Mouse (Mus musculus) embryonic facial prominence, embryonic 12.5 days (tissue): ENCODE results near the gene Flt3. TPM values are rescaled to one million over a fixed set of nuclear protein-coding genes. Genes with fewer than 3 reads are reported as not detected.

Experiments
- ATAC-seq: fragments of 200-750 bp; cut with Nextera tagmentation; 2 replicates; pipeline ENCODE4 v1.8.0; 2017; ENCODE audit not compliant: insufficient number of reproducible peaks, insufficient read depth, low FRiP score, low TSS enrichment
- H3K27ac ChIP-seq: fragments of 300-500 bp; sonication (generic); 2 replicates; pipeline ENCODE4 v1.5.1; 2016; ENCODE audit warnings: mild to moderate bottlenecking
- H3K27me3 ChIP-seq: fragments of 300-500 bp; sonication (generic); 2 replicates; pipeline ENCODE4 v1.6.1; 2016; ENCODE audit warnings: mild to moderate bottlenecking, moderate library complexity
- H3K36me3 ChIP-seq: fragments of 300-500 bp; sonication (generic); 2 replicates; pipeline ENCODE4 v1.6.1; 2016; ENCODE audit warnings: mild to moderate bottlenecking
- H3K4me1 ChIP-seq: fragments of 300-500 bp; sonication (generic); 2 replicates; pipeline ENCODE4 v1.6.1; 2016
- H3K4me2 ChIP-seq: fragments of 300-500 bp; sonication (generic); replicated peaks from 2 replicates; pipeline ENCODE4 v1.6.1; 2016; ENCODE audit warnings: mild to moderate bottlenecking, moderate library complexity
- H3K4me3 ChIP-seq: fragments of 300-500 bp; sonication (generic); 2 replicates; pipeline ENCODE4 v1.5.1; 2016; ENCODE audit warnings: mild to moderate bottlenecking
- H3K9ac ChIP-seq: fragments of 300-500 bp; sonication (generic); 2 replicates; pipeline ENCODE4 v1.6.1; 2016; ENCODE audit warnings: mild to moderate bottlenecking, moderate library complexity
- H3K9me3 ChIP-seq: fragments of 300-500 bp; sonication (generic); 2 replicates; pipeline ENCODE4 v1.6.1; 2016; ENCODE audit warnings: mild to moderate bottlenecking, moderate library complexity
- WGBS: fragments of 180-500 bp; shearing (Covaris S2); methylation state at CpG from one replicate; pipeline ENCODE4 v1.1.7; 2016; 5-methylcytosine and 5-hydroxymethylcytosine counted together
- microRNA-seq: library from miRNA; unstranded; fragments of <30 nt; microRNA quantifications from one replicate; pipeline ENCODE4, GENCODE M21; 2017
- polyA plus RNA-seq: library from polyadenylated mRNA; unstranded; fragments of >200 nt; fragmentation: Nextera tagmentation; extraction: Ambion mirVana; gene quantifications from 2 replicates; pipeline ENCODE4 v1.2.1, GENCODE M21; 2016

Gene Flt3
- polyA plus RNA-seq, 1 experiment from 2014 or later, result 0.37 TPM

DNA sequence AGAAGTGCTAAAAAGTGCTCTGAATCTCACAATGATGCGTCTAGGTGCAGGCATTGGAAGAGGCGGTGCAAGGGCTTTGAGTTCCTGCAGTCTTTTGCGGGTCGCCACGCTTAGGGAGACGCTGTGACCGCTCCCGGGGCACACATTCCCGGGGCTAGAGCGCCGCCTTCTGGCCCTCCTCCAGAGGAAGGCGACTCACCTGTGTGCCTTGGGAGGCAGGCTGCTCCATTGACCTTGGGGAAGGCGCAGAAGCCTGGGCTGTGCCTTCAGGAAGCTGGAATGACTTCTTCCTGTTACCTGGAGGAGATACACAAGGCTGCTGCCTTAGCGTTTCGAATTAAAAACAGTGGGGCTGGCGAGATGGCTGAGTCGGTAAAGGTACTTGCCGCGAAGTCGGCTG is 106.2 kb downstream of the Flt3 start:
- H3K4me1 ChIP-seq, result no peaks in the 10 kb centered on the region
- H3K9ac ChIP-seq, result no peak overlapping the region
- peaks cover 81% of the 10 kb centered on the region for H3K27me3 ChIP-seq
- WGBS, result 10% methylated on average over 20 of the region's 20 CpGs
- no peaks in the 10 kb centered on the region for H3K9me3 ChIP-seq
- H3K27ac ChIP-seq, result no peak overlapping the region
- no peaks in the 10 kb centered on the region for H3K36me3 ChIP-seq
- ATAC-seq, result no peak
- no peak overlapping the region for H3K4me2 ChIP-seq
- H3K4me3 ChIP-seq, result no peak overlapping the region

DNA sequence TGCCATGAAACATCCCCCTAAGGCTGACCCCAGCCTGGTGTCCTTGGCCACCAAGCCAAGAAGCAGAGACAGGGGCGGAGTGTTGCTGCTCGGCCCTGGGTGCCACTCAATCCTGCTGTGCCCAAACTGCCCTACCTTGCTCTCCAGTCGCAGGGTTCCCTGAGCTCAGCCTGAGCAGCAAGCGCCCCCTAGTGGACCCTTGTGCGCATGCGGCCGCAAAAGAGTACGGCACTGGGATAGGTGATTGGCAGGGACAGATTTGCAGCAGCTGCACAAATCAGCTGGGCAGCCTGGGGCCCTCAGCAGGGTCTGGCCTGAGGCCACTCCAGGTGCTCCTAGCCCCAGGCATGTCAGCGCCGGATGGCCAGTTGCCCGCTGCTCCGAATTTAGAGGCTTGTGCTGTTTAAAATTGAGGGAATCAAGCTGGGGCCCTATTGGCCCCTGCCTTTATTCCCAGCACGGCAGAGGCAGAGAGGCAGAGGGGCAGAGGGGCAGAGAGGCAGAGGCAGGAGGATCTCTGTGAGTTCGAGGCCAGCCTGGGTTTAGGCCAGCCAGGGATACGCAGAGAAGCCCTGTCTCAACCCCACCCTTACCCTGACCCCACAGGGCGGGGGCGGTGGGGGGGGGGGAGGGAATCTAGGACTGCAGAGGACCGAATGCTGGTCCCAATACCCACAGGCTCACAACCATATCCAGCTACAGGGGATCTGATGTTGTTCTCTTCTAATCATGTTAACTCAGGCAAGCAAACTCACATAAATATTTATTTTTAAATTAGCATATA is 107.0 kb downstream of the Flt3 start:
- H3K9me3 ChIP-seq, result no peaks in the 10 kb centered on the region
- WGBS, result 16% methylated on average over 16 of the region's 18 CpGs
- no peak overlapping the region for H3K9ac ChIP-seq
- no peaks in the 10 kb centered on the region for H3K4me1 ChIP-seq
- H3K27me3 ChIP-seq, result peaks cover 73% of the 10 kb centered on the region
- no peaks in the 10 kb centered on the region for H3K36me3 ChIP-seq
- H3K27ac ChIP-seq, result no peak overlapping the region
- no peak overlapping the region for H3K4me2 ChIP-seq
- ATAC-seq, result peak; percentile 77
- H3K4me3 ChIP-seq, result no peak overlapping the region

DNA sequence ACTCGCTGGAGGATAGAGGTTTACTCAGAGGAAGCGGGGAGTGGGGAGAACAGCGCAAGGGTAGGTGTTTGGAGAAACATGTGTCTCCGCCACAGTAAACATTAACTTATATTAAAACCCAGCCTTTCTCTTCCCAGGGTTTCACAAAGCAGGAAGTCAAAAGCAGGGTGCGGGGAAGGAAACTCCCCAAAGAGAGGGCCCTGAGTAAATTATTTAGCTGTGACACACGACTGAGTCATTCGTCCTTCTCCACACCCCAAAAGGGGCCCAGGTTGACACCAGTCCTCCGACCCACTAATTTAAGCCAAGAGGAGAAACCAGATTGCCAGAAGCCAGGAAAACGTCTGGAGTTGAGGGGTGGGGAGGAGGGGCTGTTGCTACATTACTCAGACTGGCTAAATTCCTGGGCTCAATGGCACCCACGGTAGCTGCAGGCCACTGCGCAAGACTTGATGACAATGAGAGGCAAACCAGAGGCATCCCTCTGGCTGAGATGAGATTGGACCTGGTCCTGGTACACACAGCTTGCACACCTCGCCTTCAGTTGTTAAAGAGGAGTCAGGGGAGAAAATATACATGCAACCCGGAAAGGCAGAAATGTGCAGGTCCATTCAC is 107.7 kb downstream of the Flt3 start:
- WGBS, result 44% methylated on average over 13 of the region's 13 CpGs
- ATAC-seq, result 0 out of 2 replicates have a peak, but pooled peaks have one; percentile 17
- peaks cover 66% of the 10 kb centered on the region for H3K27me3 ChIP-seq

DNA sequence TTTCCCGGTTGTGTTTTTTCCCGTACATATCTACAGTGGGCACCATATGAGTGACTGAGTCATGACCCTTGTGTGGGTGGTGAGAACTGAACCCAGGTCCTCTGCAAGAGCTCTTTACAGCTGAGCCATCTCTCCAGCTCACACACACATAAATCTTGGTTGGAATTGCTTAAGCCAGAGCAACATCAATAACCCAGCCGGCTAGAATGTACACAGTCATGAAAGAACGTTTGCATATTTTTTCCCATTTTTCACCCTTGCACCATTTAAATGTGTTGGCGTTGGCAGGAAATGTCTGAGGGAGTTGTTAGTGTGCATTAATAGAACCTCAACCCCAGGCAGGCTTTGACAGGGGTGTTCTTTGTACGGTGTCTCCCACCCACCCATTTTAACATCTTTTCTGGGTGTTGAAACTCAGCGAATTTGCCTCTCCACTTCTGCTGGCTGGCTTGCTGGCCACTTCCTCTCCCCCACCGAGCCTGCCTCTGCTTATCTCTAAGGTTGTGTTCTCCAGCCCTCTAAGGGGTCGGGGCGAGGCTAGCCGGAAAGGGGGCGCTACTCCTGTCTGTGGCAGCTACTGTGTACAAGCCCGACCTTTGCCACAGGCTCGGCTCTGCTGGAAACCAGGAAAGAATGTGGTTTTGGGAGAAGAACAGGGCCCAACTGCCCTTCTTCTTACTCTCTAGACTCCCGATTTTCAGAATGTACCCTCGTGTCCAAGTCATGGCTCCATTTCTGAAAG is 108.4 kb downstream of the Flt3 start:
- Histone ChIP-seq H3K27ac (no peak overlapping the region), H3K9me3 (no peaks in the 10 kb centered on the region), H3K36me3 (no peaks in the 10 kb centered on the region), H3K27me3 (peaks cover 64% of the 10 kb centered on the region), H3K4me3 (no peak overlapping the region), H3K4me2 (no peak overlapping the region), H3K4me1 (no peaks in the 10 kb centered on the region), H3K9ac (no peak overlapping the region)
- WGBS, result 38% methylated on average over 16 of the region's 16 CpGs
- no peak for ATAC-seq

More for the DNA sequence above, 107.7 kb downstream of the Flt3 start:
- Histone ChIP-seq H3K4me3 (no peak overlapping the region), H3K9ac (no peak overlapping the region), H3K4me1 (no peaks in the 10 kb centered on the region), H3K9me3 (no peaks in the 10 kb centered on the region), H3K27ac (no peak overlapping the region), H3K4me2 (no peak overlapping the region), H3K36me3 (no peaks in the 10 kb centered on the region)

DNA sequence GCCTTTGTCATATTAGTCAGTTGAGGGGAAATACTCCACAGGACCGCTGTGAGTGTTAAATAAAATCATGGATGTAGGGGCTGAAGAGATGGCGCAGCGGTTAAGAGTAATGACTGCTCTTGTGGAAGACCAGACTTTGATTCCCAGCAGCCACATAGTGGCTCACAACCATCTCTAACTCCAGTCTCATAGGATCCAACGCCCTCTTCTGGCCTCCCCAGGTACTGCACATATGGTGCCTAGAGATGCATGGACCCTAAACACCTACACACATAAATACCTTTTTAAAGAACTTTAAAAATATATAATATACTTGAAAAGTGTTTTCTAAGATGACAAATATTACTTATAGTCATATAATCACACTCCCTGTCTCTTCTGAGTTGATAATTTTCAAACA is 115.9 kb downstream of the Flt3 start:
- peaks cover 41% of the 10 kb centered on the region for H3K27me3 ChIP-seq
- ATAC-seq, result no peak
- 76% methylated on average over 4 of the region's 4 CpGs for WGBS

More for the DNA sequence above, 115.9 kb downstream of the Flt3 start:
- no peaks in the 10 kb centered on the region for H3K4me1 ChIP-seq
- no peak overlapping the region for H3K4me2 ChIP-seq
- no peaks in the 10 kb centered on the region for H3K36me3 ChIP-seq
- no peak overlapping the region for H3K4me3 ChIP-seq
- H3K9ac ChIP-seq, result no peak overlapping the region
- H3K27ac ChIP-seq, result no peak overlapping the region
- no peaks in the 10 kb centered on the region for H3K9me3 ChIP-seq

Small RNA genes lying within 50 kb of the gene (microRNA-seq; reads per million reads assigned to microRNA genes)
- not detected for gene Mir7k

Other genes with a start within 250 kb of the Flt3 start
- gene Gsx1, start 211.8 kb downstream of the Flt3 start, polyA plus RNA-seq, result 0.62 and 1.00 TPM in 2 replicates
- not detected in 2 replicates for gene Pdx1, start 130.5 kb downstream of the Flt3 start, polyA plus RNA-seq
- not detected in 2 replicates for gene Cdx2, start 93.2 kb downstream of the Flt3 start, polyA plus RNA-seq
- gene Urad, start 78.0 kb downstream of the Flt3 start, polyA plus RNA-seq, result not detected in 2 replicates
- 62.4 and 67.4 TPM in 2 replicates for gene Pan3, start 29.7 kb upstream of the Flt3 start, polyA plus RNA-seq